Mouse (Mus musculus): ENCODE results near the gene H1f0.

GRCm38 (mm10) chr15:79052366-79052765 lies 24.1 kb downstream of the H1f0 start:
- TF ChIP-seq MAX (IDR thresholded peaks at IDR 0.05): no peak
- no peak for TF ChIP-seq CTCF (IDR thresholded peaks at IDR 0.05; ENCODE audit: control insufficient read depth, insufficient read depth, insufficient read length)
- TF ChIP-seq USF1 (IDR thresholded peaks at IDR 0.05; ENCODE audit: low read depth): no peak
- no peak for TF ChIP-seq FOSL1 (IDR thresholded peaks at IDR 0.05; ENCODE audit: insufficient read depth, low read length, poor library complexity, severe bottlenecking)

Measured in C2C12 (cell line).